Mouse (Mus musculus): ENCODE results near the gene Il4ra. TPM values are rescaled to one million over a fixed set of nuclear protein-coding genes. Genes with fewer than 3 reads are reported as not detected.

Gene Il4ra
- polyA plus RNA-seq, 1 experiment, result 5.3 TPM

GRCm38 (mm10) chr7:125558997-125559396, 7.1 kb downstream of the Il4ra start:
- TF ChIP-seq GATA1 (IDR thresholded peaks at IDR 0.05; ENCODE audit: low read length), result no peak

GRCm38 (mm10) chr7:125559537-125559936, 7.6 kb downstream of the Il4ra start:
- TF ChIP-seq GATA1 (IDR thresholded peaks at IDR 0.05; ENCODE audit: low read length), result no peak

- TF ChIP-seq GATA1 (IDR thresholded peaks at IDR 0.05; ENCODE audit: low read length), result no peak
Observed at GRCm38 (mm10) chr7:125560146-125560785, 8.3 kb downstream of the Il4ra start.

GRCm38 (mm10) chr7:125561085-125561690, 9.3 kb downstream of the Il4ra start:
- no peak for TF ChIP-seq GATA1 (IDR thresholded peaks at IDR 0.05; ENCODE audit: low read length)

GRCm38 (mm10) chr7:125562413-125562812, 10.5 kb downstream of the Il4ra start:
- TF ChIP-seq GATA1 (IDR thresholded peaks at IDR 0.05; ENCODE audit: low read length), result no peak

- no peak for TF ChIP-seq GATA1 (IDR thresholded peaks at IDR 0.05; ENCODE audit: low read length)
Observed at GRCm38 (mm10) chr7:125563093-125563492, 11.2 kb downstream of the Il4ra start.

GRCm38 (mm10) chr7:125564316-125565024, 12.6 kb downstream of the Il4ra start:
- no peak for TF ChIP-seq GATA1 (IDR thresholded peaks at IDR 0.05; ENCODE audit: low read length)

- TF ChIP-seq GATA1 (IDR thresholded peaks at IDR 0.05; ENCODE audit: low read length), result no peak
Observed at GRCm38 (mm10) chr7:125565516-125566285, 13.8 kb downstream of the Il4ra start.

- TF ChIP-seq GATA1 (IDR thresholded peaks at IDR 0.05; ENCODE audit: low read length), result no peak
Observed at GRCm38 (mm10) chr7:125566420-125566819, 14.5 kb downstream of the Il4ra start.

GRCm38 (mm10) chr7:125568888-125569287, 17.0 kb downstream of the Il4ra start:
- TF ChIP-seq GATA1 (IDR thresholded peaks at IDR 0.05; ENCODE audit: low read length), result no peak

- TF ChIP-seq GATA1 (IDR thresholded peaks at IDR 0.05; ENCODE audit: low read length), result no peak
Observed at GRCm38 (mm10) chr7:125571891-125572290, 20.0 kb downstream of the Il4ra start.

- no peak for TF ChIP-seq GATA1 (IDR thresholded peaks at IDR 0.05; ENCODE audit: low read length)
Observed at GRCm38 (mm10) chr7:125572737-125573136, 20.8 kb downstream of the Il4ra start.

- TF ChIP-seq GATA1 (IDR thresholded peaks at IDR 0.05; ENCODE audit: low read length), result no peak
Observed at GRCm38 (mm10) chr7:125573849-125574248, 21.9 kb downstream of the Il4ra start.

GRCm38 (mm10) chr7:125574832-125575231, 22.9 kb downstream of the Il4ra start:
- TF ChIP-seq GATA1 (IDR thresholded peaks at IDR 0.05; ENCODE audit: low read length), result no peak

GRCm38 (mm10) chr7:125575738-125576540, 24.0 kb downstream of the Il4ra start:
- no peak for TF ChIP-seq GATA1 (IDR thresholded peaks at IDR 0.05; ENCODE audit: low read length)
